Mouse (Mus musculus): ENCODE results near the gene Kcnma1. TPM values are rescaled to one million over a fixed set of nuclear protein-coding genes. Genes with fewer than 3 reads are reported as not detected.

Gene Kcnma1
- polyA plus RNA-seq, 1 experiment from 2014 or later = 0.03 TPM

DNA sequence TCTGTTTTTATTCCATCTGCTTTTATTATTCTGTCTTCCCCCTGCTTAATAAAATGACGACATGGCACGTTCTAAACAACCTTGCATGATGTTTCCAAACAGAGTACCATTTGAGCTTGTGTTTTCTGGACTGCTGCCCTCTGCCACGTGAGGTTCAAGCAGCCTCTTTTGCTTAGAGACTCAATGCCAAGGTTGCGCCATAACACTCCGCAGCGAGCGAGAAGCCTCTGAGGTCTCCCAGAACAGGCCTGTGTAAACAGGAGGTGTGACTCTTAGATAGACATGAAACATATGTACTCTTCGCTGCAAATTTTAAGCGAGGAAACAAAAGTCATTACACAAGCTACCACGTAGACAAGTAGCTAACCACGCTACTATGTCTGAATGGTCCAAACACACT lies 55.2 kb downstream of the Kcnma1 start:
- no peak overlapping the region for H3K27ac ChIP-seq
- 63% methylated on average over 11 of the region's 11 CpGs for WGBS (ENCODE audit: insufficient replicate concordance)
- H3K4me2 ChIP-seq = no peak overlapping the region
- no peak overlapping the region for H3K4me3 ChIP-seq (replicated peaks)
- H3K4me1 ChIP-seq (replicated peaks) = no peaks in the 10 kb centered on the region
- H3K9me3 ChIP-seq (replicated peaks) = no peaks in the 10 kb centered on the region
- ATAC-seq (ENCODE audit: low read depth) (no peak), DNase-seq (no peak)
- no peaks in the 10 kb centered on the region for H3K27me3 ChIP-seq
- no peaks in the 10 kb centered on the region for H3K36me3 ChIP-seq
- no peak overlapping the region for H3K9ac ChIP-seq

DNA sequence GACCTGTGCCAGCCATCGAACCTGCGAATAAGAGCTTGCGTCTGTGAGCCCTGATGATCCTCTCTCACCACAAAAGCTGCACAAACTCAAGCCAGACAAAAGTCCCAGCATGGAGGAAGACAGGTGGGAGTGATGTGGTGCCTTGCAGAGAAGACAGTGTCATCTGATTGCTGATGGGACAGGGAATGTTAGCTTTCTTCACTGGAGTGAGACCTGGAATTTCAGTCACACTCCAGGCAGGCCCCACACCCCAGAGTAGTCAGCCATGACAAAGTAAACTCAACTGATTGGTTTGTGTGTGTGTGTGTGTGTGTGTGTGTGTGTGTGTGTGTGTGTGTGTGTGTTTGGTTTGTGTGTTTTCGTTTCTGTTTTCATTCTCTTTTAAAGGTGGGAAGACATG lies 57.0 kb downstream of the Kcnma1 start:
- no peak overlapping the region for H3K4me3 ChIP-seq (replicated peaks)
- DNase-seq = no peak
- H3K4me1 ChIP-seq (replicated peaks) = no peaks in the 10 kb centered on the region
- H3K9ac ChIP-seq = no peak overlapping the region
- no peak for ATAC-seq (ENCODE audit: low read depth)
- no peak overlapping the region for H3K4me2 ChIP-seq
- no peaks in the 10 kb centered on the region for H3K27me3 ChIP-seq
- H3K36me3 ChIP-seq = no peaks in the 10 kb centered on the region
- no peaks in the 10 kb centered on the region for H3K9me3 ChIP-seq (replicated peaks)
- WGBS (ENCODE audit: insufficient replicate concordance) = 64% methylated on average over 4 of the region's 4 CpGs
- H3K27ac ChIP-seq = no peak overlapping the region

DNA sequence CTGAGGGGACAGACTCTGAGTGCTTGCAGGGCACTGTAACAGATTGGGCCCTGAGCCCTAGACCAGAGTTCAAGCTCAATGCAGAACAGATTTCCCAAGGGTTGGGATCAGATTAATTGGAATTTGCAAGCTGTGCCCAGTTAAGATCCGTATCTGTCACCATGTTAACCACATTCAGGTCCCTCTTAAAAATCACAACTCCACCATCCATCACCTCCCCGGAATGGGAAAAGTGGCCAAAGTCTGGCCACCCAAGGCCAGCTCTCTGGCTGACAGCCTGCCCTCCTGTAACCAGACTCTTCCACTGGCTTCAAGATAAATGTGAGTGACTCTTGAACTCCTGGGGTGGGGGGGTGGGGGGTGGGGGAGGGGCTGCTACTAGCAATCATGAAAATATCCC lies 70.4 kb downstream of the Kcnma1 start:
- 42% methylated on average over 2 of the region's 2 CpGs for WGBS (ENCODE audit: insufficient replicate concordance)
- ATAC-seq (ENCODE audit: low read depth) (no peak), DNase-seq (no peak)
- H3K4me2 ChIP-seq = no peak overlapping the region
- no peaks in the 10 kb centered on the region for H3K4me1 ChIP-seq (replicated peaks)
- no peak overlapping the region for H3K9ac ChIP-seq
- H3K27ac ChIP-seq = no peak overlapping the region
- no peak overlapping the region for H3K4me3 ChIP-seq (replicated peaks)
- H3K36me3 ChIP-seq = no peaks in the 10 kb centered on the region
- H3K27me3 ChIP-seq = no peaks in the 10 kb centered on the region
- no peaks in the 10 kb centered on the region for H3K9me3 ChIP-seq (replicated peaks)

DNA sequence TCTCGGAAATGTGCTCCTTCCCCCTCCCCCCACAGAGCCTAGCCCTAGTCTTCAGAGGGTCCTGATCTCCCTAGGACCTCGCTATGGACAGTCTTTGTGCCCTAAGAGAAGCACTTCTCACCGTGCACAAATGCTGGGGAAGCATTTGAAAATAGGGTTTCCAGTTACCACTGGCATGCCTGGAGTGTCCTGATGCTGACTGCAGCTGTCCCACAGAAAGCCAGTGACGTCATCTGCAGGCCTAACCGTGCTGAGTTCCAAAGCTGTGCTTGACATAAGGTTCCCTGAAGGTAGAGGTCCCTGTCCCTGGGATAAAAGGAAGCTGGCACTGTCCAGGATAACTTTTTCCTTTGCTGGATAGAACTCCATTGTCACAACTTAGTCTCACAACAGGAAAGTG lies 71.1 kb downstream of the Kcnma1 start:
- H3K4me2 ChIP-seq = no peak overlapping the region
- WGBS (ENCODE audit: insufficient replicate concordance) = 38% methylated on average over 5 of the region's 5 CpGs
- ATAC-seq (ENCODE audit: low read depth) (no peak), DNase-seq (no peak)
- H3K27ac ChIP-seq = no peak overlapping the region
- no peaks in the 10 kb centered on the region for H3K36me3 ChIP-seq
- no peaks in the 10 kb centered on the region for H3K4me1 ChIP-seq (replicated peaks)
- H3K9ac ChIP-seq = no peak overlapping the region
- H3K27me3 ChIP-seq = no peaks in the 10 kb centered on the region
- no peaks in the 10 kb centered on the region for H3K9me3 ChIP-seq (replicated peaks)
- H3K4me3 ChIP-seq (replicated peaks) = no peak overlapping the region

DNA sequence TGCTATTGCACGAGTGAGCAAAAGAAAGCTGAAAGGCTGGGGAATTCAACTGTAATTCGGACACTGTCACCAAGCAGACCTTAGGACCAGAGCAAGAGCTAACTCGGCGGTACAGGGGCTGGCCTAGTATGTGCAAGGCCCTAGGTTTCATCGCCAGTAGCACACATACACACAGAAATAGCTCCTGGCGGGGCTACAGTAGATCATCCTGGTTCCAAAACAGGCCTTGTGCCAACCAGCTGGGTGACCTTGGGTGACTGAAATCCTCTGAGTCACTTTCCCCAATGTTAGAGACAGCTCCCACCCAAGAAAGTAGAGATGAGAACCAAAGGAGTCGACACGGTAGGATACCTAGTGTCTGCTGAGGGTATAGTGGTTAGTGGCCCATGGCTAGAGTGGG lies 72.2 kb downstream of the Kcnma1 start:
- Histone ChIP-seq H3K4me1 (replicated peaks) (no peaks in the 10 kb centered on the region), H3K9me3 (replicated peaks) (no peaks in the 10 kb centered on the region), H3K27me3 (no peaks in the 10 kb centered on the region), H3K9ac (no peak overlapping the region), H3K4me3 (replicated peaks) (no peak overlapping the region), H3K36me3 (no peaks in the 10 kb centered on the region), H3K27ac (no peak overlapping the region), H3K4me2 (no peak overlapping the region)
- ATAC-seq (ENCODE audit: low read depth) (no peak), DNase-seq (no peak)
- 62% methylated on average over 8 of the region's 8 CpGs for WGBS (ENCODE audit: insufficient replicate concordance)

DNA sequence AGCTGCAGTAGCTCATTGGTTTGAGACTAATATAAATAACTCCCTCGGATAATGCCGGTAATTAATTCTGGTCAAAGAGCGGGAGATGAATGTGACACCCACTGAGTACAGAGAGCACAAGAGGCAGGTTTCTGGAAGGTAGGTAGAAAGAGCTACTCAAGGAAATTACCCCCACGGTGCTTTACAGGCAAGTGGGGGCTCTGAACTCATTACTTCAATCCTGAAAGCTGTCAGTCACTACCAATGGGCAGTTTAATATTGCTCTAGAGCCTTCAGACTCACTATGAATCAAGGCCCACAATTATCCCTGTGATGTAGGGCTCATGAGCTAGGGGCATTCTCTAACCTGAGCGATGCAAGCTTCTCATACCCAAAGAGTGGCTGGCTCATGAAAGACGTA lies 79.3 kb downstream of the Kcnma1 start:
- WGBS (ENCODE audit: insufficient replicate concordance) = 72% methylated on average over 6 of the region's 6 CpGs
- Histone ChIP-seq H3K27me3 (no peaks in the 10 kb centered on the region), H3K36me3 (no peaks in the 10 kb centered on the region), H3K9ac (no peak overlapping the region), H3K4me2 (no peak overlapping the region), H3K27ac (no peak overlapping the region), H3K9me3 (replicated peaks) (no peaks in the 10 kb centered on the region), H3K4me3 (replicated peaks) (no peak overlapping the region), H3K4me1 (replicated peaks) (no peaks in the 10 kb centered on the region)
- no peak for ATAC-seq (ENCODE audit: low read depth)
- DNase-seq = no peak

DNA sequence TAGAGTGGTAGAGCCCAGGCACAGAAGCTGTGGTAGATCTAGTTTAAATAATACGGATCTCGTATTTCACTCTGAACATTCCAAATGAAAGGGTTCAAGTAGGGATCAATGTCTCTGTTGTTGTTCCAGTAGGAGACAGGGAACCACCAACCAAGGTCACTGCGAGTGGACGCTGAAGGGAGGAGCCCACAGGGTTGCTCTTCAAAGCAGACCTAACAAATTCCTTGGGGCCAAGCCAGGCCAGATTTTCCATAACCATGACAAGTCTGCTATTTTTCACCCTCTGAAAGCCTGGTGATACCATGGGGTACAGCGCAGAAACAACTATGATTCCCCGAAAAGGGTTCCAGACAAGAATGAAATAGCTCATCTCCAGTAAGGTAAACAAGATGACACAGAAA lies 82.6 kb downstream of the Kcnma1 start:
- 64% methylated on average over 6 of the region's 6 CpGs for WGBS (ENCODE audit: insufficient replicate concordance)
- H3K9ac ChIP-seq = no peak overlapping the region
- no peaks in the 10 kb centered on the region for H3K9me3 ChIP-seq (replicated peaks)
- H3K4me1 ChIP-seq (replicated peaks) = no peaks in the 10 kb centered on the region
- no peaks in the 10 kb centered on the region for H3K36me3 ChIP-seq
- no peak overlapping the region for H3K27ac ChIP-seq
- no peak overlapping the region for H3K4me3 ChIP-seq (replicated peaks)
- H3K4me2 ChIP-seq = no peak overlapping the region
- H3K27me3 ChIP-seq = no peaks in the 10 kb centered on the region
- DNase-seq (no peak), ATAC-seq (ENCODE audit: low read depth) (no peak)

DNA sequence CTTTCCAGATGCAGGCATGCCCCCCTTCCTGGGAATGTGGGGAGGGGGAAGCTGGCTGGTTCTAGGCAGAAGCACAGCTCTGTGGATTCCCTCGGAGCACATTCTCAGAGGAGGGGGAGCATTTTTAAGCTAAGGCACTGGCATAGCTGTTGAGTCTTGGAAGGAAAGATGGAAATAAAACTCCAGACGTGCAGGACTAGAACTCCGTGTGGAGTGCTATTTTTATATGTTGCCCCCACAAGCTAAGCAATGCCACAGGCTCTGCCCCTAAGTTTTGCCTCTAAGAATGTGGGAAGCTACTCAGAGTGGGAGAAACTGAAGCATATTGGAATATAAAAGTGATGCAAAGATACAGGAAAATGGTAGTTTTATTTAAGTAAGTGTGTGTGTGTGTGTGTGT lies 85.1 kb downstream of the Kcnma1 start:
- Histone ChIP-seq H3K27ac (no peak overlapping the region), H3K9me3 (replicated peaks) (no peaks in the 10 kb centered on the region), H3K4me2 (no peak overlapping the region), H3K4me1 (replicated peaks) (no peaks in the 10 kb centered on the region), H3K36me3 (no peaks in the 10 kb centered on the region), H3K9ac (no peak overlapping the region), H3K27me3 (no peaks in the 10 kb centered on the region), H3K4me3 (replicated peaks) (no peak overlapping the region)
- 61% methylated on average over 3 of the region's 3 CpGs for WGBS (ENCODE audit: insufficient replicate concordance)
- DNase-seq (no peak), ATAC-seq (ENCODE audit: low read depth) (no peak)

DNA sequence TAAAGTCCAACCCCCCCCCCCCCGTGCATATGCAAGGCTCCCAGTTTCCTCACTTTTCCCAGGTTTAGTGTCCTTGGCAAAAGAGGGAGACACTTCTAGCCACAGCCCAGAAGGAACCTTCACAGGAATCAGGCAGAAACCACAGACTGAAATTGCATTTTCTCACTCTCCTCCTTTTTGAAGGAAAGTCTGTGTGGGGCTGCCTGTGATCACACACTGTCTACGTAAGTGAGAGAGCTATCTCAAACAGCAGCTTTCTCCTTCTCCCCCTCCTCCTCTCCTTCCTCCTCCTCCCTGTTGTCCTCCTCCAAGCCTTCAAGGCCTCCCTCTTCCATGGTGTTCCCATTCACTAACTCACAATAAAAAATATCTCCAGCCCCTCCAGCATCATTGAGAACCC lies 90.9 kb downstream of the Kcnma1 start:
- 59% methylated on average over 2 of the region's 2 CpGs for WGBS (ENCODE audit: insufficient replicate concordance)
- H3K4me2 ChIP-seq = no peak overlapping the region
- no peaks in the 10 kb centered on the region for H3K9me3 ChIP-seq (replicated peaks)
- H3K36me3 ChIP-seq = no peaks in the 10 kb centered on the region
- H3K9ac ChIP-seq = no peak overlapping the region
- no peaks in the 10 kb centered on the region for H3K27me3 ChIP-seq
- DNase-seq (no peak), ATAC-seq (ENCODE audit: low read depth) (no peak)
- H3K27ac ChIP-seq = no peak overlapping the region
- no peaks in the 10 kb centered on the region for H3K4me1 ChIP-seq (replicated peaks)
- no peak overlapping the region for H3K4me3 ChIP-seq (replicated peaks)

DNA sequence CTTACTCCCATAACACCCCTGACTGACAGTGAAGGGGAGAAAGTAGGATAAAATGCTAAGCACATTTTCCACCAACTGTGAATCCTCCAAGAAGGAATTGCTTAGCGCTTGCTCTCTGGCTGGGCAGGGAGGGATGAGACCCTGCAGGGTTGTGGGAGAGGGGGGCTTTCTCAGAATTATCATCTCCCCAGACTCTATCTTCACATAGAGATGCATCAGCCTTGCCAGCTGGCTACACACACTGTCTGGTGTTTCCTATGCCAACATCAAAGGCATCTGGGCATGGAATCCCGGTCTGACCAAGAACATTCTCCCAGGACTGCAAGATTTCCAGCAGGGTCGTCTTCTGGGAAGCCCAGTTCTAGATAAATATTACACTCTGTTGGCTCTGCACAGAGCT lies 91.5 kb downstream of the Kcnma1 start:
- H3K36me3 ChIP-seq = no peaks in the 10 kb centered on the region
- H3K4me2 ChIP-seq = no peak overlapping the region
- ATAC-seq (ENCODE audit: low read depth) (no peak), DNase-seq (no peak)
- no peaks in the 10 kb centered on the region for H3K27me3 ChIP-seq
- 65% methylated on average over 3 of the region's 3 CpGs for WGBS (ENCODE audit: insufficient replicate concordance)
- no peak overlapping the region for H3K4me3 ChIP-seq (replicated peaks)
- H3K9me3 ChIP-seq (replicated peaks) = no peaks in the 10 kb centered on the region
- no peak overlapping the region for H3K27ac ChIP-seq
- no peaks in the 10 kb centered on the region for H3K4me1 ChIP-seq (replicated peaks)
- no peak overlapping the region for H3K9ac ChIP-seq

DNA sequence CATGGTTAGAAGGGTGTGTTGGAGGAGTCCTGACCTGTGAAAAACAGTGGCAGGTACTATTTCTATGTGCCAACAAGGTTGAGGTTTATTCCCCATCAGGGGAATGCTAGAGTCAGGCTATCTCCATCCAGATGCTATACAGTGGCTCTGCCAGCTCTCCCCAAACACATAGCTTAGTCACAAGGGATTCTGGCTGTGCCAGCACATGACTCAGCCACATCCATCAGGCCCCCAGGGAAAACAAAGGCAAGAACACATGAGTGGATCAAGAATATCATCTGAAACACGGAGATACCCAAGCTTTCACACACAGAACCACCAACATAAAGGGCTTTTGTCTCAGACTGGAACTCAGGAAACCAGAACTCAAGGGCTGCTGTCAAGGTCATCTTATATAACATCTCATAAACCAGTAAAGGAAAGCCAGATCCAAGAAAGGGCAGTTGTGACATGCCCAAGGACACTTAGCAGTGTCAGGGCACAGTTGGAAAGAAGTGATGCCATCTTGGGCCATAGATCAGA lies 103.1 kb downstream of the Kcnma1 start:
- Histone ChIP-seq H3K27ac (no peak overlapping the region), H3K4me1 (replicated peaks) (no peaks in the 10 kb centered on the region), H3K27me3 (no peaks in the 10 kb centered on the region), H3K9ac (no peak overlapping the region), H3K4me3 (replicated peaks) (no peak overlapping the region), H3K4me2 (no peak overlapping the region), H3K36me3 (no peaks in the 10 kb centered on the region), H3K9me3 (replicated peaks) (no peaks in the 10 kb centered on the region)
- no peak for DNase-seq
- ATAC-seq (ENCODE audit: low read depth) = no peak
- 41% methylated on average over 1 of the region's 1 CpGs for WGBS (ENCODE audit: insufficient replicate concordance)

DNA sequence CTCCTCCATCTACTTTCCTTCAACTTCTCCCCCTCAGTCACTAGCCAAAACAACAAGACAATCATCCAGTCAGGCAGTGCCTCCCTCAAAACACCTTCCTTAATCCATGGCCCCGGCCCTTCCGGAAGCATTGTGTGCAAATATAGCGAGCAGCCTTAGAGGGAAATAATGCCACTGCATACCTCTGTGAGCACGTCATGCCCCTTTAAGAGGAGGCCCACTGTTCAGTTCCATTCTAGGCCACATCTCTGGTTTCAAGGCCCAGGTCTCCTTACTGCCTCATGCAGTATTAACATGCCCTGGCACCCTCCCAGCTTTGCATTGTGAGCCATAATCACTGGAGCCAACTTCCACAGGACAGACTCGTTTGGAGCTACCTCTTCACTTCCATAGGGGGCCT lies 105.7 kb downstream of the Kcnma1 start:
- Histone ChIP-seq H3K9me3 (replicated peaks) (no peaks in the 10 kb centered on the region), H3K4me2 (no peak overlapping the region), H3K27me3 (no peaks in the 10 kb centered on the region), H3K4me1 (replicated peaks) (no peaks in the 10 kb centered on the region), H3K9ac (no peak overlapping the region), H3K36me3 (no peaks in the 10 kb centered on the region), H3K4me3 (replicated peaks) (no peak overlapping the region), H3K27ac (no peak overlapping the region)
- ATAC-seq (ENCODE audit: low read depth) = no peak
- WGBS (ENCODE audit: insufficient replicate concordance) = 47% methylated on average over 5 of the region's 5 CpGs
- DNase-seq = no peak
